Mouse (Mus musculus): ENCODE data around the gene Dnaaf5. TPM values are rescaled to one million over a fixed set of nuclear protein-coding genes. Genes with fewer than 3 reads are reported as not detected.

The Dnaaf5 gene
- 10 to 100 TPM in 1 of 2 experiments, 1 to 10 TPM in 1; 7.3 to 11.4 TPM for total RNA-seq (2021)
- long read RNA-seq, transcript Dnaaf5-201 (13 exons, 3,450 nt): major isoform, 8 of 11 reads
- long read RNA-seq, partial matches to known transcripts: 2 of 11 reads
- long read RNA-seq, other reads (novel, unspliced or antisense): 1 of 11 reads

DNA sequence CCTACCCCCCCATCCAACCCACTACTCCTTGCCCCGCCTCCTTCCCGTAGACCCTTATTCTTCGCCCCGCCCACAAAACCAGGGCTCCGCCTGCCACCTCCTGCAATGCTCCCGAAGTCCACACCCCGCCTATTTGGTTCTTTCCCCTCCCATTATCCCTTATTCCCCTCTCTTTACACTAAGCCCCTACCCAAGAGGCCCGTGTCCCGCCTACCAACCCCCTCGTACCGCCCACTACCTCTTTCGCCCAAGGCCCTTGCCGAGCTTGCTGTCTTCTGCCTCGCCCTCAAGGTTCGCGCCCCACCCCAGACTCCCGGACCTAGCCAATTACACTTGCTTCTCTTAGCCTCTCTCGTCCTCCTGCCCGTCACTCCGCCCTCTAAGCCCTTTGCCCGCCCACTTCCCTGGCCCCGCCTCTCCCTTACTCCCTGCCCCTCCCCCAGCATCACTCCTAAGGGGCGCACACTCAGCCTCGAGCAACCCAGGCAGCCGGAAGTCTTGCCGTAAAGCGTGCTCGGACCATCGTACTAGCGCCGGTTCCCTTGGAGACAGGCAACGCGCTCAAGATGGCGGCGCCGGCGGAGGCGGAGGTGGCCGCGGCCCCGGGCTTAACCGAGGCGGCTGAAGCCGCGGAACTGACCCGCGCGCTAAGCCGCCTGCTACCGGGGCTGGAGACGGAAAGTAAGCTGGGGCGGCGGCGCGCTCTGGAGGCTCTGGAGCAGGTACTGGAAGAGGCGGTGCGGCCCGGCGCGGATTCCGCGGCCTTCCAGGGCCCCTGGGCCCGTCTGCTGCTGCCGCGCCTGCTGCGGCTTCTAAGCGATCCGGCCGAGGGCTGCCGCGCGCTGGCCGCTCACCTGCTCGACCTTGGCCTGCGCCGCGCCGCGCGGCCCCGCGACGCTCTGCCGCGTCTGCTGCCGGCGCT, at the start of gene Dnaaf5, which contains the start of gene Prkar1b:
Gene Dnaaf5, plus strand, starts transcription at position 543 of the 922 bp plus-strand sequence.
Gene Prkar1b, minus strand, starts transcription at position 321 of the 922 bp plus-strand sequence.
- DNase-seq (ENCODE audit: low spot score in 2 of 2): peak; percentile 94 to 96

DNA sequence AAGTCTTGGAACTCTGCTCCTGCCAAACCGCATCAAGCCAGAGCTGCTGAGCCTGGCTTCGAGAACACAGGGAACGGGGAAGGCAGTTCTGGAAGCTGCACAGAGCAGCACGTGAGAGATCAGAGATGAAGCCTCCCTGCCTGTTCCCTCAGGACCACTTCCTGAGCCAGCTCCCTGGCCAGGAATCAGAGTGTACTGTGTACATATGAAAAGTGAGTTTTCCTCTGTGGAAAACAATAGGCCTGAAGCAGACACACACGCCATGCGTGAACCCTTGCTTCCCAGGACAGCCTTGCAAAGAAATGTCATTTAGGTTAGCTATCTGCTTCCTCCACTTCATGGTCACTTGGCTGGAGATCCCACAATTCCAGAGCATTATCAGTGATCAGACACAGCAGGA, 48.2 kb upstream of the Dnaaf5 start:
- DNase-seq (ENCODE audit: low spot score in 2 of 2): no peak

- DNase-seq (ENCODE audit: low spot score in 2 of 2): no peak
Observed at GRCm38 (mm10) chr5:139107815-139108214, 42.2 kb upstream of the Dnaaf5 start.

DNA sequence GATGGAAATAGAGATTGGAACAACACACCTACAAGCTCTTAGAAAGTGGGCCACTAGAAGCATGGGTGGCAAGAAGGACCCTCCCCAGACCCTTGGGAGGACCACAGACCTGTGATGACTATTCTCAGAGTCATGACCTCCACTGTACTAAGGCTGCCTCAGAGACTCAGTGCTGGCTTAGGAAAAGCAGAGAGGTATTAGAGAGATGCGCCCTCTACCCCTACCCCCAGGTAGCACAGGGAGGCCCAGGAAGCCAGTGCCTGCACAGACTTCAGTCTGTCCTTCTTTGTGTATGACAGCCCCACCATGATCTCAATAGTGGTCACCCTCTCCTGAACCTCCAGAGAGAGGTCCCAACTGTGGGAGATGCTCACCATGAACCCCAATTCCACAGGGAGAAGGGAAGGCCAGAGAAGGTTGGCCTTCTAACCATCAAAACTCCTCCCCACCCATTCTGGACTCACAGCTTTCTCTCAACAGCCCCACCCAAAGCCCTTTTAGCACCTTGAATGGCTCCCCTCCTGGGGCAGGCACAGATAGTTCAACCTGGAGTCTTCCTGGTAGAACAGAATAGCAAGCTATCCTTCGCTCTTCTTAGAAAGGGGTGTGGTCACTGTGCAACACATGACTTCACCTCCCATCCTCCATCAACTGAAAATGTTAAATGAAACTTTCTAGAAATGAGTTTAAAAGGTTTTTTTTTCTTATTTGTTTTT, 39.7 kb upstream of the Dnaaf5 start:
- DNase-seq (ENCODE audit: low spot score in 2 of 2): no peak

GRCm38 (mm10) chr5:139111991-139112390, 38.0 kb upstream of the Dnaaf5 start:
- DNase-seq (ENCODE audit: low spot score in 2 of 2): no peak

GRCm38 (mm10) chr5:139112418-139112817, 37.6 kb upstream of the Dnaaf5 start:
- no peak for DNase-seq (ENCODE audit: low spot score in 2 of 2)

DNA sequence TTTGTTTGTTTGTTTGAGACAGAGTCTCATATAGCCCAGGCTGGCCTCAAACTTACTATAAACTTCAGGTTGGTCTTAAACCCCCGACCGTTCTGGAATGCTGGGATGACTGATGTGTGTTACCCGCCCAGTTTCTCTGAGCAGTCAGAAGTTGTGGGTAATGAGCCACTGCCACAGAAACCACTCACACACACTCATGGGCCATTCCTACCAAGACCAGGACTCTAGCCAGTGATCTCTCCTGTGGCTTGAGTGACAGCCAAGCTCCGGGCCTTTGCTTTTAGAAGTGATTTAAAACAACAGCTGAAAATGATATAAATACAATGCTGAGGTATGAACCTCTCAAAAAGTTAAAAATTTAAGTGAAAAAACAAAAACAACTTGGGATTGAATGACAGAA, 35.1 kb upstream of the Dnaaf5 start:
- no peak for DNase-seq (ENCODE audit: low spot score in 2 of 2)

DNA sequence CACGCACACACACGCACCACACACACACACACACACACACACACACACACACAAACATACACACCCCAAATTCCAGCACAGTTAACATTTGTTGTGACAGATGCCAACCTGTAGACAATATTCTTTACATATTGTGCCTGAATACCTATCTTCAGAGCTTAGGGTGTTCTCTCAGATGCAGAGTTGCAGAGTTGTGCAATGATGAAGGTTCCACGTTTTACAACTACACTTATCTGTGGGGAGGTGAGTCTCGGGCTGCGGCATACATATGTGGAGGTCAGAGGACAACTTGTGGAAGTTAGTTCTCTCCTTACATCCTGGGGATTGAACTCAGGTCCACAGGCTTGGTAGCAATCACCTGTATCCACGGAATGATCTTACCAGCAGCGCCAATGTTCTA, 34.5 kb upstream of the Dnaaf5 start:
- DNase-seq (ENCODE audit: low spot score in 2 of 2): no peak

DNA sequence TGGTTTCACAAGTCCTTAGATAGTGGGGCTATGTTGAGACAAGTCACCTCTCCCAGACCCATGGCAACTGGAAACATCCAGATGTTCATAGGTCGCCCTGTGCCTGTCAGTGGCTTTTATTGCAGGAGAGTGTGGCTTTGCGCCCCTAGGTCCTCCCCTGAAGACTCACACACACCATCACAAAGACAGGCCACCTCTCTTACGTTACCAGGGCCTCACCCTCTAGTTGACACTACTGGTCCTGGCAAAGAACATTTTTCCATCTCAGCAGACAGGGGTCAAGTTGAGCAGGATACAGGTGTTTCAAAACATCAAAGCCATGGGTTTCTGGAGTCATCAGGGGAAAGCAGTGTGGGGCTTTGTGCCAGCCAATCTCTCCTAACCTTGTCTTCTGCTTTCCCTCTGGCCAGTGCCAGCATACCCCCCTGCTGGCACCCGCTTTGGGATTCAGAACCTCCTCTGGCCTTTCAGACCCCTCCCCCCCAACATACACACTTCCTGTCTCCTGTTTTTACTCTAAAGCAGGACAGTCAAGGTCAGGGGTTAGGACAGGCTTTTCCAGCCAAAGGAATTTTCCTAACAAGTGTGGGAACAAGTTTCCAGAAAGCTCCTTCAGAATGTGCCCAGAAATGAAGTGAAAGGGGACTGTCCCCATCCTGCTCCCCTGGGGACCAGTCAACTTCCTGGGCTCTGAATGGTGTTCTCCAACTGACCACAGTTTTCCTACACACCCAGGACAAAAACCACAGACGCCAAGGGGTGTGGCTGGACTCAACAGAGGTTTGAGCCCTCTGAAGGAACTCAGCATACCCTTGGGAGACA, 31.7 kb upstream of the Dnaaf5 start:
- no peak for DNase-seq (ENCODE audit: low spot score in 2 of 2)

DNA sequence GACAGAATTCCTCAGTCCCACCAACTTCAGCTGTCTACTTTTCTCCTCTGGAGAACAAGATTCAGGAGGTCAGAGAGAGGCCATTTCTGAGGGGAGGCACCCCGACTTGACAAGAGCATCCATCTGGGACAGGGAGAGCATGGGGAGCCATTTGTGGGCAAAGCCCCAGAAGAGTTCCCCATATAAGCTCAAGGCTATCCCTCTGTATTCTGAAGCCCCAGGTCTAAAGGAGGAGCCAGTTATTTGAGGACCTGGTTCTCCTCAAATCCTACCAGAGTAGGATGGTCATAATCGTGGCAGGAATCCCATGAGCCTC, 31.1 kb upstream of the Dnaaf5 start:
- no peak for DNase-seq (ENCODE audit: low spot score in 2 of 2)

DNA sequence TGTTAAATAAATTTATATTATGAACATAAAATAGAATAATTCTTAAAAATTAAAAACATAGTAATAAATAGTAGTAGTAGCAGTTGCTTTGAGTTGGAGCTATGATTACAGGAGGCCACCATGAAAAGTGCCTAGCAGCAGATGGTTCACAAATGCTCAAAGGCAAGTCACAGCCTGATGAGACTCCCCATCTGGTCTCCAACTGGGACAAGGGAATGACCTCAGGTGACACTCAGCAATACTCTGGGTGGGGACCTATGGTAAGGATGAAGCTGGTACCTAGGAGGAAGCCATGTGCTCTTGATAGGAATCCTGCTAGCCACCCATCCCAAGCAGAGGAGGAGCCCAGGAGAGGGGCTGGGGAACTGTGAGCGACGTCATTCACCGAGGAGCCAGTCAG, 24.3 kb upstream of the Dnaaf5 start:
- no peak for DNase-seq (ENCODE audit: low spot score in 2 of 2)

DNA sequence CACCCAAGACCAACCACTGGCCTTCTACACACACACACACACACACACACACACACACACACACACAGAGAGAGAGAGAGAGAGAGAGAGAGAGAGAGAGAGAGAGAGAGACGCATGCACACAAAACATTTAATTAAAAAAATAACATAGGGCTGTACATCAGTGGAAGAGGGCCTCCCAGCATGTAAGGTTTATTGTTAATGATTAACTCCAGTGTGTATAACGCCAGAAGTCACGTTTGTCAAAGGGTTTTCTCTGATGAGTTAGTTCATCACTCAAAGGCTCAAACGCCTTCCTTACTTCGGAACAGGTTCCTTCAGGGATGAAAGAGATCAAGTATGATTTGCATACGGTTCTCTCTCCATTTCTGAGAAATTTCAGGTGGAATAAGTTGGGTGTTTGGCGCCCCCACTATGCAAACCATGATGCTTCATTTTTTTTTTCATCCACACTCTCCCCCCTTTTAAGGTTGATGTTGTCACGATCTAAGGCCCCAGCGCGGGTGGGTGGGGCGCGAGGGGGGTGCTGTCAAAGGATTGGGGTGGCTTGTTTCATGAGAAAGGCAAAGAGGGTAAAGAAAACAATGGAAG, 21.5 kb upstream of the Dnaaf5 start:
- no peak for DNase-seq (ENCODE audit: low spot score in 2 of 2)

DNA sequence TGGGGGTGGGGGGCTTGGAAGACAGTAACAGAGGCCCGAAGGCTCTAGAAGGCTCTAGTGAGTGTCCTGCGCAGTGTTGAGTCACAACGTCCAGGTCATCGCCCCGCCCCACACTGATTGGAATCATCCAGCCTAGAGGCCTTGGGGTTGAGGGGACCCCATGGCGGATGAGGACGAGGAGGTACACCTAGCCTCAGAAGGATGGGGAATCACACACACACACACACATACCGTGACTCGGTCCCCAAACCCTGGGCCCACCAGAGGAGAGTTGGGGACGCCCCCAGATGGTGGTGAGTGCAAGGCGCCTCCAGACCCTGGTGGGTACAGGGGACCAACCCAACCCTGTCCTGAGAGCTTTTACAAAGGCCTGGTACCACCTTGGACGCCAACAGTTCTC, 20.9 kb upstream of the Dnaaf5 start:
- DNase-seq (ENCODE audit: low spot score in 2 of 2): peak in 1 of 2 experiments; percentile 27

DNA sequence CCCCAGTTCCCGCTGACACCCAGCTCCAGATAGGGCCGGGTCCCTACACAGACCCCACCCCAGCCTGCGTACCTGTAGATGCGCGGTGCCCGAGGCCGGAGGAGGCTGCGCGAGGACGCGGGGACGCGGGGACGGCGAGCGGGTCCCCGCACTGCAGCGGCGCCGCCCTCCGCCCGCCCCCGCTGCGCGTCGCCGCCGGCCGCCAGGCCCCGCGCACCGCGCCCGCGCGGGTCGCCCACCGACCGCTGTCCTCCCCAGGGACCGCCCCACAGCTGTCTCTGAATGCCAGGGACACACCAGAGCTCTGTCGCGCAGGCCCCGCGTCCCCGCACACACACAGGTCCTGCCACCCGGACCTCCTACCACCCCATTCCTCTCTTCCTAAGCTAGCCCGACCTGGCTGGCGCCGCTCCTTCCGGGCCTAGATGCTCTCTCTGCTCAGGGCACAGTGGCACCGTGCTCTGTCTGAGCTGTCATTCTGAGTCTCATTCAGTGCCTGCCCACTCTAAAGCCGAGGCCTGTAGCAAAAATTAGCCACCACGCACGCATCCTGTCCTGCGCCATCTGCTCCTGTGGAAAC, 20.4 kb upstream of the Dnaaf5 start:
- peak; percentile 47 to 65 for DNase-seq (ENCODE audit: low spot score in 2 of 2)

GRCm38 (mm10) chr5:139130351-139130750, 19.7 kb upstream of the Dnaaf5 start:
- no peak for DNase-seq (ENCODE audit: low spot score in 2 of 2)

DNA sequence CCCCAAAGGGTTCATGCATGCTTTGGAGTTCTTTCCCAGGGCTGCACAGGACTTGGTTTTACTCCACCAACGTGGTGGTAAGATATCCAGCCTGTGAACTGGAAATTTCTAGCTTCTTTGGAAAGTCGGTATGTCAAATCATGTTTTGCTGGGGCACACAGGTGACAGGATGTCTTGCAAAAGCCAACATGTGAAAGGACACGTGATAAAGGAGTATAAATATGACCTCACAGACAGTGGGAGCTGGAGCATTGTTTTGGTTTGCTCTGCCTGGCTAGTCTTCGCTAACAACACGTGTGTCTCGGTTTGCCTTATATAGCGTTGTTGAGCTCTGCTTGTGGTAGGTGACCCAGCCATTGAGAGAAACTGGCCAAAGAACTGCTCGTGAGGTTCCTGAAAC, 15.5 kb upstream of the Dnaaf5 start:
- no peak for DNase-seq (ENCODE audit: low spot score in 2 of 2)

- no peak for DNase-seq (ENCODE audit: low spot score in 2 of 2)
Observed at GRCm38 (mm10) chr5:139136341-139136740, 13.7 kb upstream of the Dnaaf5 start.

DNA sequence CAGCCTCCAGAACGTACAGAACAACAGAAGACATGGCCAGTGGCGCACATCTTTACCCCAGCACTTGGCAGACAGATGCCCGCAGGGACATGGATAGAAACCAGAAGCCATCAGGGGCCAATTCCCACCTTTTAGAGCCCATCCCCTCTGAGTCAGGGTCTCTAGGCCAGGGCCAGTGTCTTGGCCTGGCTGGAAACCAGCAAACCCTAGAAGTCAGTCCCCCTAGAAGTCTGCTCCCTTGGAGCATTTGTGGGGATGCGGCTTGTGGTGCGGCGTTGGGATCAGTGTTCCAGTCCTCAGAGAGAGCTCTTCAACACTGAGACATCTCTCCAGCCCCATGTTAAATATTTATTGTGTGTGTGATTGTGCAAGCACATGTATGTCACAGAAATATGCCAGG, 12.8 kb upstream of the Dnaaf5 start:
- DNase-seq (ENCODE audit: low spot score in 2 of 2): no peak

DNA sequence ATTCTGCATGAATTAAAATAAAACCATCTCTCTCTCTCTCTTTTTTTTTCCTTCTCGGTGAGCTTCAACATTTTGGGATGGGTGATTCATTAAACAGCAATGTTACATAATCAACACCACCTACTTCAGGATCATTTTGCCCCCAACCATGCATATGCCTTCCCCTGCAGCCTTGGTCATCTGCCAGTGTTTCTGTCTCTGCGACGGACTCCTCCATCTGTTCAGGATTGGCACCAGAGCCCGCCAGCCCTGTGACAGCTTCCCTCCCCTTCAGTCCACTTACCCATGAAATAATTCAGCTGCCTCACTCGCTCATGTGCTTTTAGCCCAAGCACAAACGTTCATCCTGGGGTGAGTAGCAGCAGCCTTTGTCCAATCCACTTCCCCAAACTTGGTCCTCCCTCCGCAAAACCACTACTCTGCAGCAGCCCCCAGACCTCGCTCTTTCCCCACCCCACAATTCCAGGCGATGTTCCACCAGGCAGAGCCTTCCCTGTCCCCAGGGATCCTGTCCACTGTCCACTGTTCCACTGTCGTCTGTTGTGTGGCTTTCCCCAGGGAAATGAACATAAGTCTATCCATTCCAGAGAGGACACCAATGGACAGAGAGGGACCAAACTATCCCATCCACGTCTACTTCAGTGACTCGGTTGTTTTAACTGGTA, 11.6 kb upstream of the Dnaaf5 start:
- peak; percentile 62 to 70 for DNase-seq (ENCODE audit: low spot score in 2 of 2)

DNA sequence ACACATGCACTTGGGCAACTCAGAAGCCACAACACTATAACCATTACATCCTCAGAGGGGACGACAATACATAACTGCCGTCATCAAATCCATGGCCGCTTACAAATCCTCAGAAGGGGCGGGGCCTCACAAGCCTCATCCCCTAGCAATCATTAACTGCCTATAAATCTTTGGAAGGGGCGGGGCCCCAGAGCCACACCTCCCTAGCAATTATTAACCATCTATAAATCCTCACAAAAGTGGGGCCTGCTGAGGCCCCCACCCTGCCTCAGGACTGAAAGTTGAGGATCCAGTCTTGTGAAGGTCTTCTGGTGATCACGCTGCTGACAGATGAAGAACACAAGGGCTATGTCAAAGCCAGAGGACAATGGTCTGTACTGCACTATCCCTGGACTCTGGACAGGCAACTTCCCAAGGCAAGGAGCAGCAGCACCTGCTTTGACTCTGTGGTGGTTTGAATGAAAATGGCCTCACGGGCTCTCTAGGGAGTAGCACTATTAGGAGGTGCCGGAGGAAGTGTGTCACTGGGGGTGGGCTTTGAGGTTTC, 11.0 kb upstream of the Dnaaf5 start:
- DNase-seq (ENCODE audit: low spot score in 2 of 2): no peak
